Mouse (Mus musculus): ENCODE data around the gene Set.

- TF ChIP-seq MYOG (IDR thresholded peaks at IDR 0.05; ENCODE audit: control insufficient read depth in 1 of 3, insufficient read depth in 1 of 3, insufficient read length in 2 of 3, low read depth in 2 of 3) (no peak), USF1 (IDR thresholded peaks at IDR 0.05; ENCODE audit: low read depth) (no peak), TCF12 (IDR thresholded peaks at IDR 0.05; ENCODE audit: insufficient read depth, poor library complexity, severe bottlenecking) (no peak), POLR2A (IDR thresholded peaks at IDR 0.05; ENCODE audit: insufficient read length, low read depth) (no peak), MAX (IDR thresholded peaks at IDR 0.05; ENCODE audit: low read depth) (no peak)
These were observed 442 bp upstream of the Set start for GRCm38 (mm10) chr2:30056736-30057135.
